Mouse (Mus musculus) adrenal gland, postnatal 36 days (tissue): ENCODE data around the gene Ell2. TPM values are rescaled to one million over a fixed set of nuclear protein-coding genes. Genes with fewer than 3 reads are reported as not detected.
A peak's percentile ranks its signal among the peaks of the same experiment; 100 is the strongest.
"Not testable (repeated sequence)": the region's sequence is repeated elsewhere in the genome, so short reads cannot be mapped to it uniquely, and the experiment has no call there.

Source experiments
- DNase-seq, 2 experiments: peaks; one replicate each; pipeline ENCODE4 v3.0.0; 2021; ENCODE audit warnings: mixed read lengths in 1 of 2
- long read RNA-seq, 2 experiments: library from polyadenylated mRNA; stranded (forward); transcript quantifications; one replicate each; pipeline ENCODE4 v2.0.0; 2021; ENCODE audit warnings: borderline sequencing depth in 2 of 2
- total RNA-seq, 2 experiments: library from RNA; stranded (reverse); gene quantifications; 2 replicates each; pipeline ENCODE4 v1.2.3; 2021

The Ell2 gene
- total RNA-seq, result 100 to 1,000 TPM in 1 of 2 experiments, 10 to 100 TPM in 1; 69.7 to 116 TPM
- long read RNA-seq, experiment 1, full-length matches to known transcripts, result 2 of 8 reads
- long read RNA-seq, experiment 1, partial matches to known transcripts, result 2 of 8 reads
- long read RNA-seq, experiment 1, other reads (novel, unspliced or antisense), result 4 of 8 reads
- long read RNA-seq, experiment 2, full-length matches to known transcripts, result 1 of 3 reads
- long read RNA-seq, experiment 2, partial matches to known transcripts, result 0 of 3 reads
- long read RNA-seq, experiment 2, other reads (novel, unspliced or antisense), result 2 of 3 reads

DNA sequence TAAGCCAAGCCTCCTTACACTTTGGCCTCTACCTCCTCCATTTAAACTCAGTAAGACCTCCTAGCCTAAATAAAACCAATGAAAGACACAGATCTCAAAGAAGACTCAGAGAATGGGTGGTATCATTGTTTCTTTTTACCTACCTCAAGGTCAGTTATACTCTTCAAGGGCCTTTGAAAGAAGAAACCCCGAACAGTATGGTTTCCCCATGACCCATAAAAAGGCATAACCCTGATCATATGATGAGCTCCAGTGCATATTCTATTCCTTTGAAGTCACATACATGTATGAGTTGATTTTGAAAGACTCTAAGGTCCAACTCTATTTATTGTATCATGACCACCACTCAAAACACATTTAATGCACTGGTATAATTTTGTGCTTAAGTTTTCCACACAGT is at the start of gene Ell2:
Gene Ell2, plus strand, starts transcription at position 301 of the 400 bp plus-strand sequence.
- no peak for DNase-seq

- DNase-seq, result no peak
These were observed 21.1 kb upstream of the Ell2 start for GRCm38 (mm10) chr13:75685438-75685837.

GRCm38 (mm10) chr13:75686995-75687394 is 19.6 kb upstream of the Ell2 start:
- no peak for DNase-seq

DNA sequence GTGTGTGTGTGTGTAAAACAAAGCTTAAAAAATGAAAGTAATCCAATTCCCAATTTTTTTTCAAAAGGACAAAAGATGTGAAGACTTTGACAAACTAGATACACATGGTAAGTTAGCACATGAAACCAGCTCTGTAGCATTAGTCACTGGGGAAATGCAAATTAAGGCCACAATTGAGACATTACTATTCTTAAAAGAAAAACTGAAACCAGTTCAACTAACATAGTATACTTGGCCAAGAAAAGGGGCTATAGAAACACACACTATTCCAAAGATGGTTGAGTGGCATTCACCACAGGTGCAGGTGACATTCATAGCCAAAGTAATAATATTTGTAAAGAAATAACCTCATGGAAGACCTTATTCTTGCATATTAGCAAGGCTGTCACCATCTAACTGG is 14.9 kb upstream of the Ell2 start:
- no peak for DNase-seq

DNA sequence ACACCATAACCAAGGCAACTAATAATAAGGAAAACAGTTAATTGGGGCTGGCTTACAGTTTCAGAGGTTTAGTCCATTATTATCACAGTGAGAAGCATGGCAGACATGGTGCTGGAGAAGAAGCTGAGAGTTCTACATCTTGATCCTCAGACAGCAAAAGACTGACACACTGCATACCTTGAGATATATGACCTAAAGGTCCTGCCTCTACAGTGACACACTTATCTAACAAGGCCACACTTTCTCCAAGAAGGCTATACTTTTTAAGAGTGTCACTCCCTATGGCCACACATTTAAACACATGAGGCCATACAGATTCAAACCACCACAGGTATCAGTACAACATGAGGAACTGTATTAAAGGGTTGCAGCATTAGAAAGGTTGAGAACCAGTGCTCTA is 13.5 kb upstream of the Ell2 start:
- no peak for DNase-seq

GRCm38 (mm10) chr13:75702814-75703213 is 3.7 kb upstream of the Ell2 start:
- no peak for DNase-seq

DNA sequence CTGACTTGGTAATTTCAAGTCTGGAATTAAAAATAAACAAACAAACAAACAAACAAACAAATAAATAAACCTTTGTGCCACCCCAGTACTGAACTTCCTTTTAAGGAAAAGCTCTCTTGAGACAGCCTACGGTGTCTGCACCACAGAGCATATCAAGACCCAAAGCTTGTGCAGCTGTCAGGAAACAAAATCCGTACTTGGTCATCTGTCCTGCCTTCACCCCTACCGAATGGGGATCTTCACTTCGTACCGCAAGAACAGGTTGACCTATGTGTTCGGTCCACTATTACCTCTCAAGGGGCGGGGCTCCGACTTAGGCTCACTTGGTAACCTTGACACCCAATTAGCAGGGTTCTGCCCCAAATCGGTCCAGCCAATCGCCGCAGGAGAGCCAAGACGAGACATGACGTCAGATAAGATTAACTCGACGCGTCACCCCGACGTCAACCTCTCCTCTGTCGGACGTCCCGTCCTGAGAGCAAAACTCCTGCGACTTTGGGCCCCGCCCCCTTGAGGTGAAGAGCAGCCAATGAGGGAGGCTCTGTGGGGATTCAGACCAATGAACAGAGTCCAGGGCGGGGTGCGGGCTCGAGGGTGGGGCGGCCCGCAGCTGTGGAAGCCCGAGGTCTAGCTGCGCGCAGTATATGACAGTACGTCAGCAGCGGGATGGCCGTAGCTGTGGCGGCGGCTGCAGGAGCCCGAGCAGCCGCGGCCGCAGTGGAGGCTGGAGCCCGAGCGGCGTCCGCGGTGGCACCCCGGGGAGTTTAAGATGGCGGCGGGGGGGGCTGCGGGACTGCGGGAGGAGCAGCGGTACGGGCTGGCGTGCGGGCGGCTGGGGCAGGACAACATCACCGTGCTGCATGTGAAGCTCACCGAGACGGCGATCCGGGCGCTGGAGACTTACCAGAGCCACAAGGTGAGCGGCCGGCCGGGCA is 592 bp downstream of the Ell2 start:
- peak; percentile 95 to 96 for DNase-seq

- peak; percentile 70 to 84 for DNase-seq
These were observed 1.5 kb downstream of the Ell2 start for GRCm38 (mm10) chr13:75707821-75708636.

DNA sequence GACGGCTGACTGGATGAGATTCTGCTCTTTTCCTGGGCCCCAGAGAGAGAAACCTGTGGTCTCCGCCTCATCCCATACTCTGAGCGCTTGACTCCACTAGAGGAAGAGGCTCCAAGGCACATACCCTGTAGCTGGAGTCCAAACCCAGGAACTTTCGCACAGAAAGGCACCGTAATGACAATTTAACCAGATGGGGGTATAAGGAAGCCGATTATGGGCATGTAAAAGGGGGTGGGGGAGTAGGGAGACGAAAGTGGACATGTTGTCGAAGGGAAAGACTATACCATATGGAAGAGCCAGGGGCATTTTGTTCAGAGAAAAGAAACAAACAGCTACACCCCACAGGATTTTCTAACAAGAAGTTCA is 2.1 kb downstream of the Ell2 start:
- no peak for DNase-seq

GRCm38 (mm10) chr13:75709026-75709778 is 2.6 kb downstream of the Ell2 start:
- no peak for DNase-seq

GRCm38 (mm10) chr13:75710152-75710551 is 3.6 kb downstream of the Ell2 start:
- no peak for DNase-seq

GRCm38 (mm10) chr13:75711517-75711916 is 5.0 kb downstream of the Ell2 start:
- not testable (repeated sequence) for DNase-seq

GRCm38 (mm10) chr13:75712544-75712943 is 6.0 kb downstream of the Ell2 start:
- not testable (repeated sequence) for DNase-seq

DNA sequence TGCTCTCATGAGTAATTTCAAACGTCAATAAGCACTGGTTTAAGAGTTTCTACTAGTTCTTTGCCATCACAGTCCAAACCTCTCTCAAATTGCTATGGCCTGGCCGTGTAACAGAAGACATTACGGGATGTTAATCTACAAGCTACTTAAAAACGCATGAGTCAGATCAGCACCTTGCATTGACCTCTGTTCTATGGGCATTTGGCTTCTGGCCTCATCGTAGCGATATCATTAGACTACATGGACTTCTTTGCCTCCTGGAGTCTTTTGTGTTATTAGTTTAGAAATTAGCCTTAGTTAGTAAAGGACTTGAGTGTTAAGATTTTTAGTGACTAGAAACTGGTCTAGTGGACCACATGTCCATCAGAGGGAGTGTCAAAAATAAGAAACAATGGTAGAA is 7.8 kb downstream of the Ell2 start:
- no peak for DNase-seq

- no peak for DNase-seq
These were observed 11.2 kb downstream of the Ell2 start for GRCm38 (mm10) chr13:75717638-75718302.

DNA sequence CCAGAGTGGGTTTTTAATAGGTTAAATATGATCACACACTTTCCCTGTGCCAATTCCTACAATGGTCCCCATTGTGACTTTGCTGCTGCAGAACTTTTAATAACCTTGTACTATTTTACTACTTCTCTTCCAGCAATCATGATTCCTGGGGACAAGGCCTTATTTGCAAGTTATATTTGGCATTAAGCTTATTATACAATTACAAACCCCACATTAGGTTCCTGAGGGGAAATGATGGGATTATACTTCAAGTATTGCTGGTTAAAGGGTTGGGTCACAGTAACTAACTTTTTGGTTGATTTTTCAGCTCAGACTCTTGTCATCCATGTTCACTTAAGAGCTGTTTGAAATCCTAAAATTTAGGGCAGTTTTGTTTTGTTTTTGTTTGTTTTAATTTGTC is 11.8 kb downstream of the Ell2 start:
- no peak for DNase-seq

DNA sequence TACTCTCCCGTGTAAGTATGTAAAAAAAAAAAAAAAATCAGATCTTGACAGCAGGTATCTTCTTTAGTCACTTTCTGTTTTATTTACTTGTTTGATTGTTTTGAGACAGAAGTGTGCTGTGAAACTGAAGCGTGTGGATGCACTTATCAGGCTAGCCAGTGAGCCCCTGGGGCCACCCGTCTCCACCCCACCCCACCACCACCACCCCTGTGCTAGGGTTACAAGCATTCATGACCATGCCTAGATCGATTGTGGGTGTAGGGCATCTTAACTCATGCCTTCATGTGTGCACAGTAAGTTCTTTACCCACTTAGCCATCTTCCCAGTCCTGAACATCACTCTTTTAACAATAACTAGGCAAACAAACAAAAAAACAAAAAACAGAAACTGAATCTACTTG is 13.1 kb downstream of the Ell2 start:
- no peak for DNase-seq

GRCm38 (mm10) chr13:75726569-75727373 is 20.2 kb downstream of the Ell2 start:
- DNase-seq, result no peak

GRCm38 (mm10) chr13:75727932-75728331 is 21.4 kb downstream of the Ell2 start:
- DNase-seq, result no peak

DNA sequence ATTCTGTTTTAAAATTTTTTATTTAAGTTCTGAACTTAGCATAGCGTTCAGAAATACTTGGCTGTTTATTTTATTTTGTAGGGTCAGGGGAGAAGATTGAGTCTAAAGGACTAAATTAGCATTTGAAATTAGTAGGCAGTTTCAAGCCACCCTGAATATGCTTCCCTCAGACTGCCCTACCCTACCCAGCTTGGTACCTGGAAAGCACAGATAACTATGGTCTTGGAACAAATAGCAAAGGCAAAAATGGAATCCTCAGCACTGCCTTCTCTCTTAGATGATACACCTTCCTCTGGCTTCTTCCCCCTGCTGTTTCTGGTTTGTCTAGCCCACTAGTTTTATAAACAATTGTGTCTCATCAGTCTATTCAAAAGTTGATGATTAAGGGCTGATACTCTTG is 23.3 kb downstream of the Ell2 start:
- DNase-seq, result no peak
